Mouse (Mus musculus) brain, adult 10 weeks (tissue): ENCODE data around the gene Gm10147. TPM values are rescaled to one million over a fixed set of nuclear protein-coding genes. Genes with fewer than 3 reads are reported as not detected.

Source experiments
- polyA plus RNA-seq: library from polyadenylated mRNA; stranded (reverse); fragments of 350-450 nt; fragmentation: Illumina TruSeq; extraction: RNeasy Lipid Tissue Mini Kit (QIAGEN cat#74804); gene quantifications from one replicate; pipeline ENCODE4 v1.2.3, GENCODE M21; 2015; ENCODE audit warnings: low read depth, low replicate concordance

The Gm10147 gene
- not detected for polyA plus RNA-seq

GRCm38 (mm10) chrX:28607742-28608141 lies at the start of gene Gm10147:
Gene Gm10147, minus strand, starts transcription at chrX:28607842.

